Mouse (Mus musculus) leukemia stem cell, adult 10-12 weeks (primary cell): Measurements from ENCODE around the gene Dctn5. TPM values are rescaled to one million over a fixed set of nuclear protein-coding genes. Genes with fewer than 3 reads are reported as not detected.

Source experiments
- polyA plus RNA-seq: library from polyadenylated mRNA; stranded (reverse); fragments of >175 nt; gene quantifications from 2 replicates; pipeline ENCODE4 v1.2.3, GENCODE M21; 2012; ENCODE audit warnings: low replicate concordance

Dctn5 gene
- 4.3 TPM in 2 replicates for polyA plus RNA-seq

GRCm38 (mm10) chr7:122132497-122133337 lies at the start of gene Dctn5, which contains the start of gene Palb2:
Gene Dctn5 (plus strand): TSS chr7:122133041.
Gene Palb2 (minus strand): TSS chr7:122132985.

GRCm38 (mm10) chr7:122101747-122102244 lies 31.0 kb upstream of the Dctn5 start, which contains the start of gene Ndufab1:
Gene Ndufab1 (minus strand): TSS chr7:122101886.

DNA sequence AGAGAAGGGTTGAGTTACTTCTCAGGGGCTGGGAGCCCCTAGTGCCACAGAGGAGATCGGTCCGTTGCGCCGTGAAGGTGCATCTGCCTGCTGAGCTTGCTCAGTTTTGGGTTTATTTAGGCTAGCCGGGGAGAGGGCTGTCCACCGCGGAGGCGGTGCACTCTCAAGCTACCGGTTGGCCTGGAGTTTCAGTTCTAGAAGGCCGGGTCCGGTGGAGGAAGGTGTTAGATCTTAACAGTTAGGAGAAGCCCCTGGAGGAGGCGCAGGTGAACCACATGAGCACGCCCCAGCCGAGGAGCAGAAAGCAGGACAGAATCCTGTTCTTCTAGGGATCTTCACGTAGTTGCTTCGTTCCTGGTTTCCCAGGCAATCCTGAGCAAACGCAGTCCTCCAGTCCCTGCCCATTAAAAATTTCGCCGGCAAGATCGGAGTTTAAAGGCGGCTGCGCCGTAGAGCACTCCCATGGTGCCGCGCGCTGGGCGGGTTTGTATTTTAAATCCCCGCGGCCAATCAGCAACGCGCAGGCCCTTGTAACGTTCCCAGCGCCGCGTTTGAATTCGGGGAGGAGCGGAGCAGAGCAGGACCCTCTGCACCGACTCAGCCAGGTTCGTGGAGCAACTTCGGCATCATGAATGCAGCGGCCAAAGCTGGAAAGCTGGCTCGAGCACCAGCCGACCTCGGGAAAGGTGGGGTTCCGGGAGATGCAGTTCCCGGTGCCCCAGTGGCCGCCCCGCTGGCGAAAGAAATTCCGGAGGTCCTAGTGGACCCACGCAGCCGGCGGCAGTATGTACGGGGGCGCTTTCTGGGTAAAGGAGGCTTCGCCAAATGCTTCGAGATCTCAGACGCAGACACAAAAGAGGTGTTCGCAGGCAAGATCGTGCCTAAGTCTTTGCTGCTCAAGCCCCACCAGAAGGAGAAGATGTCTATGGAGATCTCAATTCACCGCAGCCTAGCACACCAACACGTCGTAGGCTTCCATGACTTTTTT lies 26.4 kb downstream of the Dctn5 start, which contains the start of gene Plk1:
TSS of gene Plk1 (plus strand) at position 525 of the 988 bp plus-strand sequence.

GRCm38 (mm10) chr7:122186043-122186442 lies 53.2 kb downstream of the Dctn5 start, which contains the start of gene Ern2:
Gene Ern2 (minus strand): TSS chr7:122186207.

Other genes with a start within 250 kb of the Dctn5 start
- 5.0 and 6.4 TPM in 2 replicates for gene Cog7, start 151.3 kb upstream of the Dctn5 start, polyA plus RNA-seq
- 71.3 and 115 TPM in 2 replicates for gene Gga2, start 111.8 kb upstream of the Dctn5 start, polyA plus RNA-seq
- 19.6 and 43.1 TPM in 2 replicates for gene Ubfd1, start 65.9 kb upstream of the Dctn5 start, polyA plus RNA-seq
- gene Ears2, start 65.8 kb upstream of the Dctn5 start, polyA plus RNA-seq, result 8.2 and 12.2 TPM in 2 replicates
- gene Ndufab1, start 31.2 kb upstream of the Dctn5 start, polyA plus RNA-seq, result 807 and 1,445 TPM in 2 replicates
- 1.7 and 2.3 TPM in 2 replicates for gene Palb2, start 56 bp upstream of the Dctn5 start, polyA plus RNA-seq
- 91.3 and 152 TPM in 2 replicates for gene Plk1, start 26.4 kb downstream of the Dctn5 start, polyA plus RNA-seq
- gene Ern2, start 53.2 kb downstream of the Dctn5 start, polyA plus RNA-seq, result not detected in 2 replicates
- gene Chp2, start 86.5 kb downstream of the Dctn5 start, polyA plus RNA-seq, result 0.24 TPM in 2 replicates
- gene Prkcb, start 155.7 kb downstream of the Dctn5 start, polyA plus RNA-seq, result 8.0 and 8.4 TPM in 2 replicates